Mouse (Mus musculus): ENCODE results near the gene Smarcb1. TPM values are rescaled to one million over a fixed set of nuclear protein-coding genes. Genes with fewer than 3 reads are reported as not detected.

The Smarcb1 gene
- total and polyA plus RNA-seq, 2 experiments from 2014 or later, result 173 to 246 TPM

DNA sequence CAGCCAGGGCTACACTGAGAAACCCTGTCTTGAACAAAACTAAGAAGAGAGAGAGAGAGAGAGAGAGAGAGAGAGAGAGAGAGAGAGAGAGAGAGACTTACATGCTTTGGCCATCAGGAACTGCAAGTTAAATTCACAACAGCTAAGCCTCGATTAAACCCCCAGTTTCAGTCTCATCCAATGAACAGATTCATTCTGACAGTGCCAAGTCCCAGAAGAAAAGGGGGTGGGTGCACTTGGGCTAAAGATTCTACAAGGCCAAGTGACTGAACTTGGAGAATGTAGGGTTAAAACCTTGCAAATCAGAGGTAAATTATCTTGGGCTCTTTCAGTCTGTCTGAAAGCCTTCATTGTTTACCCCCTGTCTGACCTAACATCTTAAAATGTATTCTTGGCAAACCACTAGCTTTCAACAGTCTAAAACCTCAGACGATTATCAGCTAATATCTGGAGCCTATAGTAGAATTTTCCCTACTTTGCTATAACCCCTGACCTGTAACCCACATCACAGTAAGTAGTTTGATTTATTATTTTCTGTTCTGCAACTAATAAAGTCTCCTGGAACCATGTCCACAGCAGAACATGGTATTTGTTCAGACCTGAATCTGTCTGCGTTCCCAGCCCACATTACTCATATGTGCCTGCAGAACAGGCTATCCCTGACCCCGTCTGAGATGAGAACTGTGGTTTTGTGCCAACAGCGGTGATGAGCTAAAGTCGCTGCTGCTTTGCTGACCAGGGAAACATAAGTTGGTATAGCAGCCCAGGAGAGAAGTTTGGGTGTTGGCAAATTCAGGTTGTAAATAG lies 40.4 kb downstream of the Smarcb1 start:
- Histone ChIP-seq H3K9me3 (ENCODE audit: low read length) (no peaks in the 10 kb centered on the region), H3K27me3 (ENCODE audit: insufficient read depth, low read length) (no peaks in the 10 kb centered on the region), H3K4me2 (ENCODE audit: low read depth) (no peak overlapping the region), H3K4me1 (ENCODE audit: insufficient read depth) (no peaks in the 10 kb centered on the region), H3K27ac (ENCODE audit: low read depth, low read length) (no peak overlapping the region), H3K4me3 (ENCODE audit: low read depth, low read length) (no peak overlapping the region), H3K36me3 (ENCODE audit: insufficient read depth) (no peaks in the 10 kb centered on the region), H3K9ac (no peak overlapping the region)
- WGBS, result 35% methylated on average over 6 of the region's 6 CpGs
- no peak for ATAC-seq
- no peak for TF ChIP-seq CTCF (IDR thresholded peaks at IDR 0.05; ENCODE audit: low read depth)
- no peak for DNase-seq

DNA sequence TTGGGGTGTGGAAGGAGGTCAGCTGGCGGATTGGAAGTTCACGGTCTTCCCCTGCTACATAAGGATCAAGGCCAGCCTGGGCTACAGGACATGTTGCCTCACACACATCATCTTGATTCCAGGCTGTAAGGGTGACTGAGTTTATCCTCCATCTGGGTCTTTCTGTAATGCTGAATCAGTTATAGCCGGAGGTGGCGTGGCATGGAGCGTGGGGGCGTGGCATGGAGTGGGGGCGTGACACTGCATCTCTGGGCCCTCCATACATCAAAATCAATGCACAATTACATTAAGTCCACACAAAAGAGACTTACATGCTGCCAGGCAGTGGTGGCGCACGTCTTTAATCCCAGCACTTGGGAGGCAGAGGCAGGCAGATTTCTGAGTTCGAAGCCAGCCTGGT lies 41.1 kb downstream of the Smarcb1 start:
- H3K4me3 ChIP-seq (ENCODE audit: low read depth, low read length), result no peak overlapping the region
- no peaks in the 10 kb centered on the region for H3K36me3 ChIP-seq (ENCODE audit: insufficient read depth)

GRCm38 (mm10) chr10:75878836-75879235 lies 42.6 kb downstream of the Smarcb1 start:
- no peak overlapping the region for H3K27ac ChIP-seq (ENCODE audit: low read depth, low read length)
- 68% methylated on average over 3 of the region's 3 CpGs for WGBS
- peaks cover under 1% of the 10 kb centered on the region; the same call in 1 of the 2 replicates for H3K4me1 ChIP-seq (ENCODE audit: insufficient read depth)

More for the DNA sequence above, 41.1 kb downstream of the Smarcb1 start:
- no peaks in the 10 kb centered on the region for H3K27me3 ChIP-seq (ENCODE audit: insufficient read depth, low read length)
- ATAC-seq (no peak), DNase-seq (no peak)
- no peaks in the 10 kb centered on the region for H3K4me1 ChIP-seq (ENCODE audit: insufficient read depth)
- TF ChIP-seq CTCF (IDR thresholded peaks at IDR 0.05; ENCODE audit: low read depth), result no peak
- H3K9ac ChIP-seq, result no peak overlapping the region
- no peak overlapping the region for H3K4me2 ChIP-seq (ENCODE audit: low read depth)
- H3K9me3 ChIP-seq (ENCODE audit: low read length), result no peaks in the 10 kb centered on the region
- no peak overlapping the region for H3K27ac ChIP-seq (ENCODE audit: low read depth, low read length)
- 90% methylated on average over 10 of the region's 10 CpGs for WGBS

GRCm38 (mm10) chr10:75873543-75874170 lies 47.8 kb downstream of the Smarcb1 start:
- H3K4me3 ChIP-seq (ENCODE audit: low read depth, low read length), result peak overlapping the region; percentile 28
- H3K9me3 ChIP-seq (ENCODE audit: low read length), result no peaks in the 10 kb centered on the region
- H3K36me3 ChIP-seq (ENCODE audit: insufficient read depth), result no peaks in the 10 kb centered on the region
- TF ChIP-seq CTCF (IDR thresholded peaks at IDR 0.05; ENCODE audit: low read depth), result no peak
- H3K27ac ChIP-seq (ENCODE audit: low read depth, low read length), result peak overlapping the region; percentile 69
- WGBS, result 4% methylated on average over 10 of the region's 10 CpGs
- peaks cover 13% of the 10 kb centered on the region for H3K4me1 ChIP-seq (ENCODE audit: insufficient read depth)
- ATAC-seq (no peak), DNase-seq (peak; percentile 36)
- no peaks in the 10 kb centered on the region for H3K27me3 ChIP-seq (ENCODE audit: insufficient read depth, low read length)
- peak overlapping the region; percentile 45 for H3K9ac ChIP-seq
- peak overlapping the region; percentile 58 for H3K4me2 ChIP-seq (ENCODE audit: low read depth)

More at GRCm38 (mm10) chr10:75878836-75879235, 42.6 kb downstream of the Smarcb1 start:
- no peak overlapping the region for H3K4me2 ChIP-seq (ENCODE audit: low read depth)
- no peaks in the 10 kb centered on the region for H3K36me3 ChIP-seq (ENCODE audit: insufficient read depth)
- no peak overlapping the region for H3K9ac ChIP-seq
- no peaks in the 10 kb centered on the region for H3K27me3 ChIP-seq (ENCODE audit: insufficient read depth, low read length)
- TF ChIP-seq CTCF (IDR thresholded peaks at IDR 0.05; ENCODE audit: low read depth), result no peak
- ATAC-seq (no peak), DNase-seq (no peak)
- H3K4me3 ChIP-seq (ENCODE audit: low read depth, low read length), result no peak overlapping the region
- H3K9me3 ChIP-seq (ENCODE audit: low read length), result no peaks in the 10 kb centered on the region

- peak overlapping the region; percentile 28 for H3K4me3 ChIP-seq (ENCODE audit: low read depth, low read length)
- no peaks in the 10 kb centered on the region for H3K36me3 ChIP-seq (ENCODE audit: insufficient read depth)
- peak overlapping the region; percentile 45 for H3K9ac ChIP-seq
- H3K9me3 ChIP-seq (ENCODE audit: low read length), result no peaks in the 10 kb centered on the region
- peak; percentile 93 for DNase-seq
- no peaks in the 10 kb centered on the region for H3K27me3 ChIP-seq (ENCODE audit: insufficient read depth, low read length)
- no peak for TF ChIP-seq CTCF (IDR thresholded peaks at IDR 0.05; ENCODE audit: low read depth)
- WGBS, result under 1% methylated on average over 11 of the region's 11 CpGs
- peak; percentile 98 for ATAC-seq
- H3K27ac ChIP-seq (ENCODE audit: low read depth, low read length), result peak overlapping the region; percentile 69
- peaks cover 13% of the 10 kb centered on the region for H3K4me1 ChIP-seq (ENCODE audit: insufficient read depth)
- peak overlapping the region; percentile 58 for H3K4me2 ChIP-seq (ENCODE audit: low read depth)
Observed at GRCm38 (mm10) chr10:75872915-75873542, 48.4 kb downstream of the Smarcb1 start.

- 35% methylated on average over 10 of the region's 10 CpGs for WGBS
- no peak for ATAC-seq
Observed at GRCm38 (mm10) chr10:75872025-75872914, 49.1 kb downstream of the Smarcb1 start.

More at GRCm38 (mm10) chr10:75872025-75872914, 49.1 kb downstream of the Smarcb1 start:
- Histone ChIP-seq H3K36me3 (ENCODE audit: insufficient read depth) (no peaks in the 10 kb centered on the region), H3K4me3 (ENCODE audit: low read depth, low read length) (peak overlapping the region; percentile 28), H3K27ac (ENCODE audit: low read depth, low read length) (peak overlapping the region; percentile 55), H3K9ac (peak overlapping the region; percentile 45), H3K27me3 (ENCODE audit: insufficient read depth, low read length) (no peaks in the 10 kb centered on the region), H3K9me3 (ENCODE audit: low read length) (no peaks in the 10 kb centered on the region), H3K4me2 (ENCODE audit: low read depth) (peak overlapping the region; percentile 58), H3K4me1 (ENCODE audit: insufficient read depth) (peaks cover 13% of the 10 kb centered on the region)
- DNase-seq, result no peak
- TF ChIP-seq CTCF (IDR thresholded peaks at IDR 0.05; ENCODE audit: low read depth), result no peak

All from forebrain, postnatal 0 days (tissue).